Mouse (Mus musculus) left cerebral cortex, postnatal 4 days (tissue): ENCODE results near the gene Ptk7. TPM values are rescaled to one million over a fixed set of nuclear protein-coding genes. Genes with fewer than 3 reads are reported as not detected.
A peak's percentile ranks its signal among the peaks of the same experiment; 100 is the strongest.

Source experiments
- DNase-seq: peaks from one replicate; pipeline ENCODE4 v3.0.0-alpha.2; 2022
- intact Hi-C: fragments of 180-260 bp; cut with DNase I; formaldehyde crosslinking; loops from one replicate; pipeline ENCODE4 v1.15.1; 2025
- total RNA-seq, 2 experiments: library from RNA; stranded (reverse); gene quantifications; 2 replicates each; pipeline ENCODE4 v1.2.3; 2021

Ptk7 gene
- total RNA-seq, 2 experiments from 2014 or later = 29.8 to 30.6 TPM

DNA sequence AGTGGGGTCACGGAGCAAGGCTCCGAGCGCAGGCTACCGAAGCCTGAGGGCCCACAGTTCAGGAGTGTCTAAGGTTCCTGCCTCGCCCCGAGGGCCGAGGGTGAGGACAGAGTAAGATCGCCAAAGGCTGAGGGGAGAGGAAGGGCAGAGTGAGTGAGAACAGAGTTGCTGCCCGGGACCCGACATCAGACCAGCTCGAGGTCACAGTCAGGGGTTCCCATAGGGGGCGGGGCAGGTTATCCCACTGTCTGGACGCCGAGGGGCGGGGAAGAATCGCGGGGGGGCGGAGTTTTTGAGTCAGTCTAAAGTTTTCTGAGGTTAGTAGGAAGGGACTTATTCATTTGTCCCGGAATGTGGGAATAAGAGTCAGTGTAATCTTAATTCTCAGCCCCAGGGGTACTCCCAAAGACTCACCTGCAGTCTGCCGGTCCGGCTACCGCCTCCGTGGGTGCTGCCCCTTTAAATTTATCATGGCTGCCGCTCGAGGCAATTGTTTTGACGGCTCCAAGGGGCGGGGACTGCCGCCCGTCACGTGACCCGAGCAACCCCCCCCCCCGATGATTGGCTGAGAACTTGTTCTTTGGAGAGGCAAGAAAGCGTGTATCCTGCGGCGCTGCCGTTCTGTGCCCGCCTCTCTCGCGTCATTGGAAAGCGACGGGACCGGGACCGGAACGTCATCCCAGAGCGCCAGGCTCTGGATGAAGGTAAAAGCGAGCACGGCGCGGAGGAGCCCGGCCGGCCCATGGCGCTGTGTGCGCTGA, 16.4 kb upstream of the Ptk7 start, which contains the start of the genes Klc4 and Mrpl2:
Gene Klc4 (minus strand): TSS at position 462 of the 761 bp plus-strand sequence.
Gene Mrpl2 (plus strand): TSS at position 669 of the 761 bp plus-strand sequence.
- intact Hi-C loops = loop anchor here (10.0 kb wide), 1 partner anchor 91 kb away; the partner anchor contains the start of gene Srf

DNA sequence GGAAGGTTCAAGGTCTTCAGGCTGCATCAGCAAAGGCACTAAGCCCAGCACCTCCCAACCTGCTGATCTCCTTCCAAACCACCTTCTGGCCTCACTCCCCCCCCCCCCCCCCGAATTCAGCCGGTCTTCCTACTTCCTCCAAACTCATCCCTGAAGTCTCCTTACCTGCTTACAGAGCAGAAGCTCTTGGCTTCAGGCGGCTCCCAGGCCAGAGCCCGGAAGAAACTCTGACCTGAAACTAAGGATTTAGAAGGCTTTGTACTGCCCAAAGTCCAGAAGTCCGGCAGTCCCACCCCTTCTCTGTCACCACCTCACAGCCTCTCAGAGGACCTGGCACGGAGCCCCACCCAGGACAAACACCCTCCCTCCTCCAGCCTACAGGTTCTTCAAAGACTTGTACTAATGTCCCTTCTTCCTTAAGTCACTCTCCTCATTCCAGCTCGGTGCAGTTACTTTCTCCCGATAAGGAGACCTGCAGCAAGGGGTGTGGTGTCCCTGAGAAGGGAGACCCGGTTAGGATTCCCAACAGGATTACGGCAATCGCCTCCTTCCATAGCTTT, 15.7 kb upstream of the Ptk7 start:
- intact Hi-C loops = loop anchor here (10.0 kb wide), 1 partner anchor 90 kb away; the partner anchor contains the start of gene Srf

More for the DNA sequence above, 16.4 kb upstream of the Ptk7 start, which contains the start of the genes Klc4 and Mrpl2:
- DNase-seq = peak; percentile 98

DNA sequence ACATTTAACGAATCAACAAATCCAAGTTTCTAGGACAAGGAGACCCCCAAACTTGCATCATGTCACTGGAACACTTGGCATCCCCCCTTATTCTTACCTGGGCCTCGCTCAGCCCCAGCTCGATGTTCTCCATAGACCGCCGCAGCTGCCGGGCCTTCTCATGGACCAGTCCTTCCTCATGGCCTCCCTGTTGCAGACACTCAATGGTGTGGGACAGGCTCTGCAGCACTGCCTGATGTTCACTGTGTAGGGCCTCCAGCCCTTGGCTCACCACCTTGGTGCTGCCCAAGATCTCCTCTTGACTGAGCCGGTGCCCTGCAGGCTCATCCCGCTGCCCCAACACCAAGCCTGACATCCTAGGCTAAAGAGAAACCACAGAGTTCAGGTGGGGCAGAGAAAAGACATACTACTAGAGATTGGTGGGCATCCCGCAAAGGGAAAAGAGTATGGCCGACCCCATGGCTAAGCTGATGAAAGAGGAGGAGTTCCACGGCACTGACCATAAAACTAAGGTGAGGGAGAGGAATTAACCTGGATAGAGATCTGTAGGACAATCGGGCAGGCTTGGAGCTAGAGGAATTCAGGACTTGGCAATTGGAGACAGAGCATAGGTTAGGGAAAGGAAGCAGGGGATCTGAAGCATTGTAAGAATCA, 15.0 kb upstream of the Ptk7 start:
- intact Hi-C loops = loop anchor here (10.0 kb wide), 1 partner anchor 89 kb away; the partner anchor contains the start of gene Srf
- no peak for DNase-seq

More for the DNA sequence above, 15.7 kb upstream of the Ptk7 start:
- peak; percentile 45 for DNase-seq

DNA sequence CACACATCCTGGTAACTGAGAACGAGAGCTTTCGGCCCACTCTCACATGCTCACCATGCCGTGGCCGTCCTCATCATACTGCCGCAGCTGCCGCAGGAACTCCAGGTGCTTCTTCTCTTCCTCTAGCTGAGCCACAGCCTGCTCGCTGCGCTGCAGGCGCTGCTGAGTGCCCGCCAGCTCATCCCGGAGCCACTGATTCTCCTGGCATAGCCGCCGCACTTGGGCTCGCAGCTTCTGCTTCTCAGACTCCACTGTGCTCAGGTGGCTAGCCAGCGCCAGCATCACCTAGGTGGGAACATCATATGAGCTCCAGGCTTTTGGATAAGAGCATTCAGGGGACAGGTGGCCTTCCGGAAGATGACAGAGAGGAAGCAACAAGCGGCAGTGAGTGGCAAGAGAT, 12.8 kb upstream of the Ptk7 start:
- DNase-seq = no peak
- intact Hi-C loops = loop anchor here (10.0 kb wide), 1 partner anchor 87 kb away; the partner anchor contains the start of gene Srf

DNA sequence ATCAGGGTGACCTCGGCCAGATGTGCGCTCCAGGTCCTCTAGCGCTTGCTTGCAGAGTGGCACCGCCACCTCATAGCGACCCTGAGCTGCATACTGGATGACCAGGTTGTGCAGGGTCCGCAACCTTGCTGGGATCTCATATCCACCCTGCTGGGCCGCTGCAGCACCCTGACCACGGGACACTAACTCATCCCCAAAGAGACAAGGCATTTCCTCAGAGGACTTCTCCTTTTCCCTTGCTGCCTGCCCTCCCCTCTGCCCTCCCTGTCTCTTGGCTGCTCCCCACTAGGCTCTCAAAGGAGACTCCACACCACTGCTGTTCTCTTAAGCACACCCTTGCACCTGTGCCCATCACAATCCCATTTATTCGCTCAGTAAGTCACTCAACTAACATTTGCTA, 10.6 kb upstream of the Ptk7 start:
- intact Hi-C loops = loop anchor here (10.0 kb wide), 1 partner anchor 85 kb away; the partner anchor contains the start of gene Srf
- no peak for DNase-seq

DNA sequence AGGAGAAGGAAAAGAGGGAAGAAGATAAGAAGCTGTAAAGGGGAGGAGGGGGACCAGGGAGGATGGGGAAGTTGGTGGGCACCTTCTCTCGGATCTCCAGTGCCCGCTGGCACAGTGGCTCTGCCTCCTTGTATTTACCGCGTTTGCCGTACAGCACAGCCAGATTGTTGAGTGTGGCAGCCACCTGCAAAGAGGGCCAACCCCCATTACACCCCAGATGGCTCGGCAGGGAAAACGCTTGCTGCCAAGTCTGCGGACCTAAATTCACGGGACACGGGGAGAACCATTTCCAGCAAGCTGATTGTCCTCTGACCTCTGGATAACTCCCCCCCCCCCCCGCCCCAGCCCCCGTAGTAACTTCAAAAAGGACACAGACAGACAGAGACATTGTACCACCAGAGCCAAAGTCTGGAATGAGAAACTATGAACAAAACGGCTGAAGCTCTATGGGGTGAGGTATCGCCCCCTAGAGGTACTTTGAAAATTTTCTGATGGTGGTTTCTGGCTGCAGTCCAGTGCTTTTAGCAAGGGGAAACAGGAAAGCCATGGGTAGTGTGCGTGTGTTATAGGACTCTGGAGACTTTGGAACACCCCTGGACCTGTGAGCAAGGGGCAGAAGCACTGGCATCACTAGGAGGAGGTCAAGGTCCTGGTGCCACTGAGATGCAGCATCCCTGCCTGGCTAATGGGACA, 7.7 kb upstream of the Ptk7 start:
- DNase-seq = peak; percentile 67
- intact Hi-C loops = no loop called here

DNA sequence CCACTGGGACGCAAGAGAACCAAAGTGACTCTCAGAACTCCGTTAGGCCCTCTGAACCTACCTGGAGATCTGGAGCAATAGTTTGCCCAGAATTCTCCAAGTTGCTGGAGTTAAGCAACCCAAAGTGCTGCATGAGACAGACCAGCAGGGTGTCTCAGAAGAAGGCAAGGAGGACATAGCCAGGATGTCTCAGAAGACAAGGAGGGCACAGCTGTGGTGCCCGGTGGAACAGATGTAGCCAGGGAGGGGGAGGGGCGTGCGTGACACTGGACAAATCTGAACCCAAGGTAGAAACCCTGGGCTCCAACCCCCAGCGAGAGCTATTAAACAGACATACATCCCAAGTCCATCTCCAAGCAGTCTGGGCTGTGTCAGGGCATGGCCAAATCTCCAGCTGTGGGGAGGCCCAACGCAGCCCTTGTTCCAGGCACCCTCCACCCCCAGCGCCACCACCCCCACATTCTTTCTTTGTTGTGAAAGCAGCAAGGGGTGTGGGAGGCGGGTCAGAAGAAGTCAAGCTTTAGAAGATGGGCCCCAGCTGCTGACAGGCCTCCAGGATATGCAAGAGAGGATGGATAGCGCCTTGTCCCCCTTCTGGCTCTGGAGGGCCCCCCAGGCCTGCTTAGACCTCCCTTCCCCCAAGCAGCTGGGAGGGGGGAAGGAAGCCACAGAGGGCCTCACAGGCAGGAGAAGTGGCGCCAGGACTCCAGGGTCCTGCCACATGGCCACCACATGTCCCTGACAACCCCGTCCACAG, 559 bp upstream of the Ptk7 start:
- intact Hi-C loops = no loop called here
- peak; percentile 56 for DNase-seq

DNA sequence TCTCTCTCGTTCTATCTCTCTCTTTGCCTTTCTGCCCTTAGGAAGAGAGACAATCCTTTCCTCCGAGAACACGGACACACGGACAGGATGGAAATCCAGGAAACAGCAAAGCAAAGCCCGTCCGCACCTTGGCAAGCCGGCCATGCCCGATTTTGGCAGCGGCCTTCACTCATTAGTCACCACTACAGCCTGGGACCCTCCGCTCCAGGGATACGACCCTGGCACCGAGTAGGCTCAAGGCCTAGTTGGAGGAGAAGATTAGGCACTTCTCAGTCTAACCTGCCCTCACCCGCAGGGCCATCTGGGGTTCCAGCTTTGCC, 873 bp downstream of the Ptk7 start:
- peak; percentile 48 for DNase-seq
- intact Hi-C loops = no loop called here

DNA sequence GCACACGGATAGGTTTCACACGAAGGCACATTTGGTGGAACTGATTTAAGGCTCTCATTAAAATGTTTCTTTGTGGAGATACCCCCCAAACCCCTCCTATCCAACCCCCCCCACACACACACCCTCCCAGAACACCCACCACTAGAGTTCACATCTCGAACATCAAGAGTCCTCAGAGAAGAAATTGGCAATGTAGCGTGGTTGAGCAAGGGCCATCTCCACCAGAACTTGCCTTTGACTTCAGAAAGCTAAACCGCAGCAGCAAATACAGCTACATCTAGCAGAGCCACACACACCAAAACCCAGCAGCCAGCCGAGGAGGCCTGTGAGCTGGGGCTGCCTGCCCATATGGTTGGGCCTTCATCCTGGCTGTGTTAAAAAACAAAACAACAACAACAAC, 1.9 kb downstream of the Ptk7 start:
- intact Hi-C loops = no loop called here
- DNase-seq = no peak

DNA sequence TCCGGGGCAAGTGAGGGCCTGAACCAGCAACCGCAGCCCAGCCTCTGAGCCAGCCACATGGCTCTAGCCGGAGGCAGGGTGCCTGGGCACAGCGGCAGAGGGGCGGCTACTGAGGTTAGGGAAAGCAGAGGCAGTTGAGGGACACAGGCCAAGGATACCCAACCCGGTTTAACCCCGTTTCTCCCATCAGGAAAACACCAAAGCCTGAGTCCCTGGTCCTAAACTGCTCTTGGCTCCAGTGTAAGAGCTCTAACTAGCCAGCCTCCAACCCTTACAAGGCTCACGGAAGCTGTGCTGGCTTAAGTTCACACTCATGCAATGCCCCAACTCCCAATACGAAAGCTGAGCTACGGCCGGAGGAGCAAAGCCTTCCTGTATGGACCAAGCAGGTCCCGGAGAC, 4.7 kb downstream of the Ptk7 start:
- intact Hi-C loops = no loop called here

DNA sequence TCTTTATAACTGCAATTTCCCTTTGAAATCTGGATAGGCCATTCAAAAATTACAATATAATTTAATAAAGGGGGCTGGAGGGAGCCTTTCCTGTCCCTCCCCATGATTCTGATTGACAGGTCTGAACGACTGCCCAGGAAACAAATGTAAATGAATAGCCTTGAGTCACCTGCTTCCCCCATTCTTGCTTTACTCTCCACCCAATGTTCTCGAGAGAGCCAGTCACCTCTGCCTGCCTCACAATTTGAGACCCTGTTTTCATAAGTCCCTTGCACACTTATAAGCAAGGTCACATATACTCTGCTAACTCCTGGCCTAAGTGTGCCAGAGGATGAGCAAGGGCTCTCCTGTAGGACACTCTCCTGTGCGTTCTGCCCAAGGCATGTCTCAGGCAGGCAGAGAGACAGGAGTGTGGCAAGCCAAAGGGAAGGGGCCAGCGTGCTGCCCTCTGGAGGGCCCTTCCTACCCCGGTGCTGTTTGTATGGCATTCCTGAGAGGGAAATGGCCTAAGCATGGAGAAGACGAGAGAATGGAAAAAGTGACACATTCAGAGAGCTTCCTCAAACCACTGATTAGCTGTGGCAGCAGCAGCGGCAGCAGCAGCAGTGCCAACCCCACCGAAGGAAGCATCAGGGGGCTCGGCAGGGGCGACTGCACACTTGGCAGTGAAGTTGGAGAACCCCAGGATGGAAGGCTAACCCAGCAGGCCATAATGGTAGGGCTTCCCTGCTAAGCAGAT, 5.3 kb downstream of the Ptk7 start:
- intact Hi-C loops = no loop called here
- DNase-seq = peak; percentile 17

More for the DNA sequence above, 4.7 kb downstream of the Ptk7 start:
- no peak for DNase-seq

DNA sequence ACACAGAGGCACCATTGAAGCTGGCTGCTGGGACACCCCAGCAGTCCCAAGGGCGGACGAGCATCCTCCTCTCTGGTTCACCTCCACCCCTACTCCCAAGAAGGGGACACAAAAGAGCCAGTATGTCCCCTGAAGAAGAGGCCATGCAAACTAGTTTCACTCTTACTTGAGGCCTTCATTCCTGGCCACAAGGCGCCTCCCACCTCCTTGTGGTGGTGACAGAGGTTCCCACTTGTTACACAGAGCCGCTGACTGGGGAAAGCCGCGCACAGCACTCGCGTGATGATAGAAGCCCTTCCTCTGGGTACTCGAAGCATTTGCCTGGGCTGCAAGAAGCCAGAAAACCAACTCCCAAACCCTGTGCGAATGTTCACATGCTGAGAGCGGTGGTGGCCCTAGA, 7.0 kb downstream of the Ptk7 start:
- DNase-seq = no peak

DNA sequence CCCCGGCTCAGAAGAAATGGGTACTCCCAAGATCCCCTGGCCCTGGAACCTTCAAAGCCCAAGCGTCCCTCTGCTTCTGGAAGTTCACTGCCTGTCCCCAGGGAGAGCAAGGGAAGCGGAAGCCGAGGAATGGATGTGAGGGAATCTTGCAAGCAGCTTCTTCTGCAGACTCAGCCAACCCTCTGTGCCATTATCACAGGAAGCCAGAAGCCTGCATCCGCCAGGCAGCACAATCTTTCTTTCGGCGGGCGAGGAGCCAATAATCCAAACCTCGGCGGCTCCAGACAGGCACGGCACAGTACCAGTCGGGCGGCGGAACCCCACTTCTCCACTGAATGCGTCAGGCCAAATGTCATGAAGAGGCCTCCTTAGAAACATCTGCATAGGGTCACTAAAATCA, 8.0 kb downstream of the Ptk7 start:
- DNase-seq = peak; percentile 58
- intact Hi-C loops = no loop called here

More for the DNA sequence above, 7.0 kb downstream of the Ptk7 start:
- intact Hi-C loops = no loop called here

DNA sequence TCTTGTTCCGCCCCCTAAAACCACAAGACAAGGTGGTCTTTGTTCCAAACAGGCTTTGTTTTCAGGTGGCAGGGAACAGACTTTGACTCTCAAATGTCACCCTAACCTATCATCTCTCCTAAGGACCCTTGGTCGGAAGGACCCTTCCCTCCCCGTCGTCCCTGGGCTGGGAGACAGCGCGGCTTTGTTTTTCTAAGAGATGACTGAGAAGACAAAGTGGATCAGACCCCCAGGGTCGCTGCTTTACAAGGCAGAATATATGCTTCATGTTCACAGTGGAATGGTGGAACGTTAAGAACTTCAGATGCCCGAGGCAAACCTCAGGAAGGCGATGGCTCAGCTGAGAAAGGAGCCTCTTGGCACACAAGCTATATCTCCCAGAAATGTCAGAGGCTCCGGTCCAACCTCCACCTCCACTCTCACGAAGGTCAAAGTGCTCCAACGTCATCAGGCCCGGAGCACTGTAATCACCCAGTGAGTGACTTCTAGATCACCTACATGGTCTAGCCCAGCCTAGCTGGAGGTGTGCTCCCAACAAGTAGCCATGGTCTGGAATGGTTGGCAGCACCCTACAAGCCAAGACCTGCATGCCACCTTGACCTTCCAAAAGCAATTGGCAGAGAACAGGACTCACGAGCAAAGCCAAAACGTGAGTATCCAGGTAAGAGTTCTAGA, 9.5 kb downstream of the Ptk7 start:
- DNase-seq = no peak
- intact Hi-C loops = no loop called here

DNA sequence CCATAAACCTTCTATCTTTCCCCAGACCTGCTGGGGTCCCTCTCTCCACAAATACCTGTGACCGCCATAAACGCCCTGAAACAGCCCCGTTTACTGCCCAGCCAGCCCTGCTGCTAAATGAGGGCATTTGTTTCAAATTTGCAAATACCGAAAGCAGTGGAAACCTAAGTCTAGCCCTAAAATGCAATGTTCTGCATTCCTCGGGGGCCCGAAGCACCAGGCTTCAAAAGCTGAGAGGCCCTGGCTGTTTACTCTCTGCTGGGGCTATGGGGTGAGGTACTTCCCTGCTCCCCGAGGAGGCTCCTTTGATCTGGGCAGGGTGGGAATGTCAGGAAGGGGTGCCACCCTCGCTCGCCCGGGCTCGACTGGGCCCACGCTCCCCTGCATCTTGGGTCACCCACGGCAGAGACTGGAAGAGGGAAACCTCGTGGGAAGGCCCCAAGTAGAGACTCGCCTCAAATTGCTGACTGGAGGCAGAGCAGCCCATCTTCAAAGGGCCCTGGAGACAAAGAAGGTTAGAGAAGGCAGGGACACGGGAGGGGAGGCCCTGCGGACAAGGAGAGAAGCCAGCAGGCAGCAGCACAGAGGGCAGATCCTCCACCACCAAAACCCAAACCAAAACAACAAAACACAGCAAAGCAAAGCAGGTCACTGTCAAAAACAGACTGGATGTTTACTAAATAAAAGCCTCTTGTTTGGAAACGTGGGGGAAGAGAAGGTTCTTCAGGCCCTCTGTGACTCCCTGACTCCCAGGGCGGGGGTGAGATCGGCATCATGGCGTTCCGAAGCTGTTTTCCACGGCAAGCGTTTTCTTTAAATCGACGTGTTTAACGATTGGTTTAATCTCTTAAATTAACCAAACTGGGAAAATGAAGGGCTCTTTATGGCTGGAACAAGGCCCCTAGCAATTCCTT, 10.3 kb downstream of the Ptk7 start:
- DNase-seq = no peak
- intact Hi-C loops = no loop called here

DNA sequence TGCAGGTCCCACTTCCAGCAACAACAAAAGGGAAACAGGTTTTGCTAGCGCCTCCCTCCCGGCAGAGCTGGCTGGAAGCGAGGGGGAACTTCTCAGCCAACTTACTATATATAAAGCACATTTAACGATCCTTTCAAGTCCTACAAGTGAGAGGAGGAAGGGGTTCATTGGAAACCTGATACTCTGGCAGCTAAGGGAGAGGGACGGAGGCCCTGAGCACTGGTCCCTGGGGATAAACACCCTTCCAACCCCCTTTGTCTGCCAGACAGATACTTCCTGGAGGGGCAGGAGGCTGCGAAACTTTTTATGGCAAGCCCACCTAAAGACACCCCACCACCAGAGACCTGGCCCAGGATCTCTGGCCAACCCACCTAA, 10.9 kb downstream of the Ptk7 start:
- no peak for DNase-seq
- intact Hi-C loops = no loop called here

DNA sequence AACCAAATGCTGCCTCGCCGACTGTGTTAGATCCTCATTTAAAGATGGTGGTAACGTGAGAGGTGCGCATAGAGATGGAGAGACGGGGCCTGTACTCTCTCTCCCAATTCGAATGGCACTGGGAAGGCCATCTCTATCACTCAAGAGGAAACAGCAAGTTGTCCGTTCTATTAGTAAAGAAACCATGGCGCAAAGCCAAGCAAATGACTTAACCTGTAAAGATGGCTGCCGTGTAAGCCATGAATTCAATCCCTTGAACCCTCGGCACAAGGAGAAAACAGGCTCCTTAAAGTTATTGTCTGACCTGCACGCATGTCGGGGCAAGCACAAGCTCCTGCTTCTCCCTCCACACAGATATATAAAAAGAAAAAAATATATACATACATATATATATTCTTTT, 11.5 kb downstream of the Ptk7 start:
- DNase-seq = no peak
- intact Hi-C loops = no loop called here

DNA sequence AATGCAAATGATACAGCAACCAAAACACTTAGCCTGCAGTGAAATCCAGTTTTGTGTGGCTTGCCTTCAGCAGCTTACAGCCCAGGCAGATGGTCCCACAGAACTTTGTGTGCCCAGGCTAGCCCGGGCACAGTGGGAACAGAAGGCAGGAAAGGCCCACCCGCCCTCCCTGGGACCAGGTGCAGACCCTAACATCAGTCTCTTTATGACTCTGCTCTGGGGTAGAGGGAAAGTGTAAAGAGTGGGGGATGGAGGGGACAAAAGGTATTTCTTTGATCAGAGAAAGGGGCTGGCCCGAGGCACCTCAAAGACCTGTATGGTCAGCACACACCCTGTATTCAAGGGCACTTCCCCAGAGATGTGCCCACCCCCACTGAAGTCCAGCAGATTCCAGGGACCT, 16.1 kb downstream of the Ptk7 start:
- intact Hi-C loops = no loop called here
- no peak for DNase-seq
